Mouse (Mus musculus): Measurements from ENCODE around the gene Vmn1r122.
"Not testable (repeated sequence)": the region's sequence is repeated elsewhere in the genome, so short reads cannot be mapped to it uniquely, and the experiment has no call there.

Vmn1r122 gene

DNA sequence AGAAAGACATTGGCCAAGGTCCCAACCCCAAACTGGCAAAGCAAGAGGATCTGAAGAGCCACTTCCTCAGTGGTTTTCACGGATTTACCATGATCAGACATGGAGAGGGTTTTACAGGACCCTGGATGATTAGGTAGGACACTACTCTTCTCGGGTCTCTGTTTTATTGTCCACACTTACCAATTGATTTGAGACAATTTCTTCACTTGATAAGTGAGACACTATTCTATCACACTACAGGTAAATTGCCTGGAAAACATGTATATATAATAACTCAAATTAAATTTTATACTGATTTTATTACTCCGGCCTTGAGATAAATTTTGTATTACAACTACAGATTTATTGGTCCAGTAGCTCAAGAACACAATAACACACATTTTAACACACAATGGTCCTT, at the start of gene Vmn1r122:
Gene Vmn1r122 (minus strand): TSS at position 101 of the 400 bp plus-strand sequence.
- not testable (repeated sequence) for DNase-seq (ENCODE audit: low read depth, low spot score)

DNA sequence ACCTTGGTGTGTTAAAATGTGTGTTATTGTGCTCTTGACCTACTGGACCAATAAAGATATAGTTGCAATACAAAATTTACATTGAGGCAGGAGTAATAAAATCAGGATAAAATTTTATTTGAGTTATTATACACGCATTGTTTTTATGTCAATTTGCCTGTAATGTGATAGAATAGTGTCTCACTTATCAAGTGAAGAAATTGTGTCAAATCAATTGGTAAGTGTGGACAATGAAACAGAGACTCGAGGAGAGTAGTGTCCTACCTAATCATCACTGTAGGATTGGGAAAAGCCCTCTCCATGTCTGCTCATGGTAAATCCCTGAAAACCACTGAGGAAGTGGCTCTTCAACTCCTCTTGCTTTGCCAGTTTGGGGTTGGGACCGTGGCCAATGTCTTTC, 28.0 kb upstream of the Vmn1r122 start, which contains the start of gene Vmn1r123:
Gene Vmn1r123 (plus strand): TSS at position 301 of the 400 bp plus-strand sequence.
- DNase-seq (ENCODE audit: low read depth, low spot score), result not testable (repeated sequence)

DNA sequence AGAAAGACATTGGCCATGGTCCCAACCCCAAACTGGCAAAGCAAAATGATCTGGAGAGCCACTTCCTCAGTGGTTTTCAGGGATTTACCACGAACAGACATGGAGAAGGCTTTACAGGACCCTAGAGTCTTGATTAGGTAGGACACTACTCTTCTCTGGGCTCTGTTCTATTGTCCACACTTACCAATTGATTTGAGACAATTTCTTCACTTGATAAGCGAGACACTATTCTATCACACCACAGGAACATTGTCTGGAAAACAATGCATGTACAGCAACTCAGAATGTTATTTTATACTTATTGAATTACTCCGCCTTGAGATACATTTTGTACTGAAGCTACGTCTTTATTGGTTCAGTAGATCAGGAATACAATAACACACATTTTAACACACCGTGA, 35.5 kb downstream of the Vmn1r122 start, which contains the start of gene Vmn1r121:
Gene Vmn1r121 (minus strand): TSS at position 101 of the 400 bp plus-strand sequence.
- not testable (repeated sequence) for DNase-seq (ENCODE audit: low read depth, low spot score)
